Mouse (Mus musculus) brown adipose tissue, adult 24 weeks (tissue): ENCODE measurements around the gene Erich4. TPM values are rescaled to one million over a fixed set of nuclear protein-coding genes. Genes with fewer than 3 reads are reported as not detected.
"Not testable (repeated sequence)": the region's sequence is repeated elsewhere in the genome, so short reads cannot be mapped to it uniquely, and the experiment has no call there.

ENCODE experiments used
- H3K27ac ChIP-seq: fragments of 200-500 bp; replicated peaks from 2 replicates; pipeline ENCODE4 v1.5.1; 2012; ENCODE audit warnings: low read depth, mild to moderate bottlenecking, low read length
- H3K4me1 ChIP-seq: fragments of 200-500 bp; 2 replicates; pipeline ENCODE4 v1.6.1; 2012; ENCODE audit warnings: low read length, mixed read lengths; ENCODE audit not compliant: control insufficient read depth, insufficient read depth, insufficient read length
- H3K4me3 ChIP-seq: fragments of 200-500 bp; 2 replicates; pipeline ENCODE4 v1.5.1; 2012; ENCODE audit warnings: low read depth, mild to moderate bottlenecking, low read length, moderate library complexity; ENCODE audit not compliant: insufficient read depth
- polyA plus RNA-seq: library from polyadenylated mRNA; stranded (reverse); fragments of >200 nt; gene quantifications from 2 replicates; pipeline ENCODE4 v1.2.4, GENCODE M21; 2012; ENCODE audit not compliant: missing spikeins, insufficient read depth, insufficient read length

Gene Erich4
- polyA plus RNA-seq, 1 experiment = not detected

GRCm38 (mm10) chr7:25611501-25611900 is 4.2 kb downstream of the Erich4 start:
- Histone ChIP-seq H3K4me1 (no peaks in the 10 kb centered on the region), H3K4me3 (no peak overlapping the region), H3K27ac (no peak overlapping the region)

GRCm38 (mm10) chr7:25610056-25610455 is 5.6 kb downstream of the Erich4 start:
- Histone ChIP-seq H3K4me1 (no peaks in the 10 kb centered on the region), H3K4me3 (no peak overlapping the region), H3K27ac (no peak overlapping the region)

- H3K4me3 ChIP-seq = no peak overlapping the region
- H3K4me1 ChIP-seq = no peaks in the 10 kb centered on the region
- no peak overlapping the region for H3K27ac ChIP-seq
Observed at GRCm38 (mm10) chr7:25607196-25607595, 8.5 kb downstream of the Erich4 start.

GRCm38 (mm10) chr7:25606625-25607063 is 9.0 kb downstream of the Erich4 start:
- Histone ChIP-seq H3K4me1 (no peaks in the 10 kb centered on the region), H3K27ac (no peak overlapping the region), H3K4me3 (no peak overlapping the region)

GRCm38 (mm10) chr7:25601346-25601745 is 14.3 kb downstream of the Erich4 start:
- Histone ChIP-seq H3K27ac (no peak overlapping the region), H3K4me3 (no peak overlapping the region), H3K4me1 (no peaks in the 10 kb centered on the region)

GRCm38 (mm10) chr7:25600666-25601065 is 15.0 kb downstream of the Erich4 start:
- H3K4me1 ChIP-seq = no peaks in the 10 kb centered on the region
- no peak overlapping the region for H3K27ac ChIP-seq
- no peak overlapping the region for H3K4me3 ChIP-seq

- no peaks in the 10 kb centered on the region for H3K4me1 ChIP-seq
- H3K27ac ChIP-seq = no peak overlapping the region
- H3K4me3 ChIP-seq = no peak overlapping the region
Observed at GRCm38 (mm10) chr7:25599663-25600062, 16.0 kb downstream of the Erich4 start.

GRCm38 (mm10) chr7:25593859-25594258 is 21.8 kb downstream of the Erich4 start:
- Histone ChIP-seq H3K27ac (no peak overlapping the region), H3K4me1 (no peaks in the 10 kb centered on the region), H3K4me3 (no peak overlapping the region)

- no peak overlapping the region for H3K4me3 ChIP-seq
- H3K4me1 ChIP-seq = no peaks in the 10 kb centered on the region
- H3K27ac ChIP-seq = no peak overlapping the region
Observed at GRCm38 (mm10) chr7:25591226-25591625, 24.5 kb downstream of the Erich4 start.

- Histone ChIP-seq H3K4me3 (no peak overlapping the region), H3K4me1 (no peaks in the 10 kb centered on the region), H3K27ac (no peak overlapping the region)
Observed at GRCm38 (mm10) chr7:25585351-25586204, 30.1 kb downstream of the Erich4 start.

- Histone ChIP-seq H3K4me3 (no peak overlapping the region), H3K4me1 (no peaks in the 10 kb centered on the region), H3K27ac (no peak overlapping the region)
Observed at GRCm38 (mm10) chr7:25584651-25585050, 31.0 kb downstream of the Erich4 start.

- no peak overlapping the region for H3K4me3 ChIP-seq
- H3K27ac ChIP-seq = no peak overlapping the region
- H3K4me1 ChIP-seq = no peaks in the 10 kb centered on the region
Observed at GRCm38 (mm10) chr7:25582301-25582810, 33.3 kb downstream of the Erich4 start.

GRCm38 (mm10) chr7:25579441-25579840 is 36.3 kb downstream of the Erich4 start:
- H3K27ac ChIP-seq = no peak overlapping the region
- no peak overlapping the region for H3K4me3 ChIP-seq
- H3K4me1 ChIP-seq = no peaks in the 10 kb centered on the region

- H3K27ac ChIP-seq, H3K4me3 ChIP-seq, H3K4me1 ChIP-seq: not testable (repeated sequence)
Observed at GRCm38 (mm10) chr7:25576793-25577437, 38.8 kb downstream of the Erich4 start.

GRCm38 (mm10) chr7:25576308-25576707 is 39.4 kb downstream of the Erich4 start:
- H3K4me1 ChIP-seq, H3K27ac ChIP-seq, H3K4me3 ChIP-seq: not testable (repeated sequence)
